Mouse (Mus musculus) megakaryocyte progenitor cell, adult 5-6 weeks (primary cell): ENCODE results near the gene Nudt8. TPM values are rescaled to one million over a fixed set of nuclear protein-coding genes. Genes with fewer than 3 reads are reported as not detected.
"Not testable (repeated sequence)": the region's sequence is repeated elsewhere in the genome, so short reads cannot be mapped to it uniquely, and the experiment has no call there.

Experiments
- ATAC-seq: replicated peaks from 2 replicates; pipeline ENCODE4 v1.8.0; 2016; ENCODE audit warnings: mild to moderate bottlenecking, moderate TSS enrichment, inconsistent platforms; ENCODE audit not compliant: poor library complexity
- total RNA-seq, 2 experiments: library from RNA; stranded (forward) in 1 of 2; stranded (reverse) in 1 of 2; fragments of 157-497, 149-512 nt in 1 of 2; fragments of 200-1000 nt in 1 of 2; gene quantifications; 2 replicates each; pipeline versions ENCODE4 v1.2.3 to v1.2.4; 2015 to 2017

Gene Nudt8
- total RNA-seq, 2 experiments from 2014 or later, result 10.4 to 15.1 TPM

DNA sequence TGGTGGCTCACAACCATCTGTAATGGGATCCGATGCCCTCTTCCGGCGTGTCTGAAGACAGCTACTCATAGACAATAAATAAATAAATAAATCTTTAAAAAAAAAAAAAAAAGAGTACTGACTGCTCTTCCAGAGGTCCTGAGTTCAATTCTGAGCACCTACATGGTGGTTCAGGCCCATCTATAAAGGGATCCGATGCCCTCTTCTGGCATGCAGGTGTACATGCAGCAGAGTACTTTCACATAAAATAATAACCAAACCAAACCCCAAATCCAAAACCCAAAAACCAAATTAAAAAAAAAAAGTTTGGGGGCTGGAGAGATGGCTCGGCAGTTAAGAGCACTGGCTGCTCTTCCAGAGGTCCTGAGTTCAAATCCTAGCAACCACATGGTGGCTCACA is 48.7 kb downstream of the Nudt8 start:
- not testable (repeated sequence) for ATAC-seq

DNA sequence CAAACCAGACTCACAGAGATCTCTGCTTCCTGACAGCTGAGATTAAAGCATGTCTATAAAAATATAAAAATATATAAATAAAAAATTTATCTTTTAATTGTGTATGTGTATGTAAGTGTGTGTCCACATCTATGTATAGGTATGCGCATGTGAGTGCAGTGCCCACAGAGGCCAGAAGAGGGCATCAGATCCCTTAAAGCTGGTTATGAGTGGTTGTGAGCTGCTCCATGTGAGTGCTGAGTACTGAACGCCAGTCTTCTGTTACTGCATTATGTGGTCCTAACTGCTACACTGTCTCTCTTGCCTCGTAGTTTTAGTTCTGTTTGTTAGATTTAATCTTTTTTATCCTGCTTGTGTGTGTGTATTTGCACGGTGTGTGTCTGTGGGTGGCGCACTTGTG is 50.6 kb downstream of the Nudt8 start:
- ATAC-seq, result no peak

Other genes with a start within 250 kb of the Nudt8 start
Only the 30 nearest of the 32 such genes appear.
- gene Chka, start 148.8 kb upstream of the Nudt8 start, total RNA-seq (2015), result 39.7 and 43.8 TPM in 2 replicates
- gene Chka, start 148.8 kb upstream of the Nudt8 start, total RNA-seq (2017), result 38.2 and 39.8 TPM in 2 replicates
- gene Tcirg1, start 93.4 kb upstream of the Nudt8 start, total RNA-seq (2015), result 122 and 178 TPM in 2 replicates
- gene Tcirg1, start 93.4 kb upstream of the Nudt8 start, total RNA-seq (2017), result 208 and 211 TPM in 2 replicates
- gene Ndufs8, start 87.8 kb upstream of the Nudt8 start, total RNA-seq (2015), result 239 and 257 TPM in 2 replicates
- 65.6 and 86.1 TPM in 2 replicates for gene Ndufs8, start 87.8 kb upstream of the Nudt8 start, total RNA-seq (2017)
- gene Aldh3b1, start 70.8 kb upstream of the Nudt8 start, total RNA-seq (2015), result 5.0 and 6.9 TPM in 2 replicates
- gene Aldh3b1, start 70.8 kb upstream of the Nudt8 start, total RNA-seq (2017), result 10.5 and 12.6 TPM in 2 replicates
- 95.9 and 111 TPM in 2 replicates for gene Unc93b1, start 65.4 kb upstream of the Nudt8 start, total RNA-seq (2015)
- gene Unc93b1, start 65.4 kb upstream of the Nudt8 start, total RNA-seq (2017), result 175 and 202 TPM in 2 replicates
- 0.32 and 0.71 TPM in 2 replicates for gene Aldh3b3, start 41.9 kb upstream of the Nudt8 start, total RNA-seq (2015)
- gene Aldh3b3, start 41.9 kb upstream of the Nudt8 start, total RNA-seq (2017), result 0.04 and 0.27 TPM in 2 replicates
- not detected in 2 replicates for gene Aldh3b2, start 28.3 kb upstream of the Nudt8 start, total RNA-seq (2015)
- gene Aldh3b2, start 28.3 kb upstream of the Nudt8 start, total RNA-seq (2017), result 0.25 TPM in 1 of 2 replicates, not detected in the other
- 3.4 and 3.9 TPM in 2 replicates for gene Acy3, start 14.0 kb upstream of the Nudt8 start, total RNA-seq (2015)
- 1.2 and 1.6 TPM in 2 replicates for gene Acy3, start 14.0 kb upstream of the Nudt8 start, total RNA-seq (2017)
- gene Tbx10, start 7.8 kb upstream of the Nudt8 start, total RNA-seq (2015), result not detected in 2 replicates
- not detected in 2 replicates for gene Tbx10, start 7.8 kb upstream of the Nudt8 start, total RNA-seq (2017)
- 0.57 and 1.5 TPM in 2 replicates for gene Gm49405, start within 50 bp of the Nudt8 start, total RNA-seq (2015)
- 1.5 and 1.9 TPM in 2 replicates for gene Gm49405, start within 50 bp of the Nudt8 start, total RNA-seq (2017)
- gene Doc2g, start 2.7 kb downstream of the Nudt8 start, total RNA-seq (2015), result 1.6 and 2.9 TPM in 2 replicates
- 1.3 and 2.9 TPM in 2 replicates for gene Doc2g, start 2.7 kb downstream of the Nudt8 start, total RNA-seq (2017)
- 123 and 135 TPM in 2 replicates for gene Ndufv1, start 12.2 kb downstream of the Nudt8 start, total RNA-seq (2015)
- gene Ndufv1, start 12.2 kb downstream of the Nudt8 start, total RNA-seq (2017), result 223 and 254 TPM in 2 replicates
- gene Gstp1, start 37.4 kb downstream of the Nudt8 start, total RNA-seq (2015), result 264 and 361 TPM in 2 replicates
- 79.8 and 88.4 TPM in 2 replicates for gene Gstp1, start 37.4 kb downstream of the Nudt8 start, total RNA-seq (2017)
- not detected in 2 replicates for gene Gstp2, start 45.4 kb downstream of the Nudt8 start, total RNA-seq (2015)
- not detected in 2 replicates for gene Gstp2, start 45.4 kb downstream of the Nudt8 start, total RNA-seq (2017)
- gene Gstp3, start 59.0 kb downstream of the Nudt8 start, total RNA-seq (2015), result 1.4 and 7.5 TPM in 2 replicates
- gene Gstp3, start 59.0 kb downstream of the Nudt8 start, total RNA-seq (2017), result 2.2 TPM in 2 replicates
- not detected in 2 replicates for gene Cabp2, start 81.0 kb downstream of the Nudt8 start, total RNA-seq (2015)
- not detected in 2 replicates for gene Cabp2, start 81.0 kb downstream of the Nudt8 start, total RNA-seq (2017)
- gene Cdk2ap2, start 96.6 kb downstream of the Nudt8 start, total RNA-seq (2015), result 112 and 126 TPM in 2 replicates
- gene Cdk2ap2, start 96.6 kb downstream of the Nudt8 start, total RNA-seq (2017), result 24.2 and 44.8 TPM in 2 replicates
- 7.8 and 11.2 TPM in 2 replicates for gene Pitpnm1, start 99.4 kb downstream of the Nudt8 start, total RNA-seq (2015)
- 6.8 and 17.2 TPM in 2 replicates for gene Pitpnm1, start 99.4 kb downstream of the Nudt8 start, total RNA-seq (2017)
- gene Aip, start 125.3 kb downstream of the Nudt8 start, total RNA-seq (2015), result 61.9 and 66.4 TPM in 2 replicates
- 24.4 and 31.1 TPM in 2 replicates for gene Aip, start 125.3 kb downstream of the Nudt8 start, total RNA-seq (2017)
- gene Gpr152, start 139.2 kb downstream of the Nudt8 start, total RNA-seq (2015), result not detected in 2 replicates
- gene Gpr152, start 139.2 kb downstream of the Nudt8 start, total RNA-seq (2017), result 0.10 TPM in 1 of 2 replicates, not detected in the other
- not detected in 2 replicates for gene Cabp4, start 143.5 kb downstream of the Nudt8 start, total RNA-seq (2015)
- gene Cabp4, start 143.5 kb downstream of the Nudt8 start, total RNA-seq (2017), result not detected in 2 replicates
- gene Coro1b, start 148.0 kb downstream of the Nudt8 start, total RNA-seq (2015), result 138 and 142 TPM in 2 replicates
- 66.4 and 83.5 TPM in 2 replicates for gene Coro1b, start 148.0 kb downstream of the Nudt8 start, total RNA-seq (2017)
- 96.4 and 114 TPM in 2 replicates for gene Ptprcap, start 153.0 kb downstream of the Nudt8 start, total RNA-seq (2015)
- gene Ptprcap, start 153.0 kb downstream of the Nudt8 start, total RNA-seq (2017), result 79.5 and 83.5 TPM in 2 replicates
- 21.6 and 22.1 TPM in 2 replicates for gene Rps6kb2, start 162.8 kb downstream of the Nudt8 start, total RNA-seq (2015)
- gene Rps6kb2, start 162.8 kb downstream of the Nudt8 start, total RNA-seq (2017), result 23.1 and 30.2 TPM in 2 replicates
- 2.2 and 2.4 TPM in 2 replicates for gene Carns1, start 174.9 kb downstream of the Nudt8 start, total RNA-seq (2015)
- 1.0 and 2.1 TPM in 2 replicates for gene Carns1, start 174.9 kb downstream of the Nudt8 start, total RNA-seq (2017)
- 39.3 and 46.6 TPM in 2 replicates for gene Tbc1d10c, start 190.7 kb downstream of the Nudt8 start, total RNA-seq (2015)
- 15.3 and 17.5 TPM in 2 replicates for gene Tbc1d10c, start 190.7 kb downstream of the Nudt8 start, total RNA-seq (2017)
- 395 and 413 TPM in 2 replicates for gene Ppp1ca, start 191.5 kb downstream of the Nudt8 start, total RNA-seq (2015)
- 482 and 538 TPM in 2 replicates for gene Ppp1ca, start 191.5 kb downstream of the Nudt8 start, total RNA-seq (2017)
- gene Rad9a, start 201.1 kb downstream of the Nudt8 start, total RNA-seq (2015), result 28.0 and 31.0 TPM in 2 replicates
- 16.1 and 19.7 TPM in 2 replicates for gene Rad9a, start 201.1 kb downstream of the Nudt8 start, total RNA-seq (2017)
- 2.8 and 5.0 TPM in 2 replicates for gene Clcf1, start 213.7 kb downstream of the Nudt8 start, total RNA-seq (2015)
- 1.3 and 3.0 TPM in 2 replicates for gene Clcf1, start 213.7 kb downstream of the Nudt8 start, total RNA-seq (2017)
- gene AC109138.7, start 213.8 kb downstream of the Nudt8 start, total RNA-seq (2015), result not detected in 2 replicates
- not detected in 2 replicates for gene AC109138.7, start 213.8 kb downstream of the Nudt8 start, total RNA-seq (2017)